Comparison of ENCODE assay signal across 11 mouse cellular contexts in genomic region chr3:86701163-86701563, GRCm38 (mm10).
DNase-seq lines count a peak whose midpoint lies in the region; ATAC-seq and TF ChIP-seq lines count a peak whose summit lies in the region.
"Had no signal": no experiment of that assay in that cellular context is flagged by ENCODE, and none has a peak within 500 bp of the region (broad histone marks: within the 10 kb centered on the region; RNA-seq: fewer than 3 reads in every experiment).

No protein-coding gene starts in this region.

- H3K4me1 ChIP-seq in lung, embryonic 14.5 days (ENCODE audit: insufficient read depth), result peaks cover 2% of the 10 kb centered on the region; the same call in 1 of the 2 replicates
- peaks cover 4% of the 10 kb centered on the region; the same call in 1 of the 2 replicates for H3K4me1 ChIP-seq in forebrain, embryonic 16.5 days (replicated peaks; ENCODE audit: control insufficient read depth, insufficient read depth, low read length)
- H3K4me1 ChIP-seq in limb, embryonic 13.5 days, result peaks cover 11% of the 10 kb centered on the region
- H3K4me1 ChIP-seq in heart, adult 2 months (ENCODE audit: control insufficient read depth, insufficient read depth, low read length), result no peaks in the 10 kb centered on the region

- ATAC-seq in lung, embryonic 14.5 days (ENCODE audit: insufficient read depth), result no peak
- peak; percentile 93 for ATAC-seq in forebrain, embryonic 16.5 days
- no peak for ATAC-seq in limb, embryonic 13.5 days (ENCODE audit: low FRiP score, low read depth)
- no peak for ATAC-seq in activated CD4-positive, CD25-positive, alpha-beta regulatory T cell, adult 4 months

- DNase-seq in lung, embryonic 14.5 days, result peak; percentile 39
- DNase-seq in lung, postnatal 10 days, result no peak
- peak; percentile 89 for DNase-seq in retina, embryonic 14.5 days (ENCODE audit: low spot score)
- DNase-seq in spleen, postnatal 14 days (ENCODE audit: low spot score in 2 of 2), result no peak
- DNase-seq in heart, adult 2 months, result no peak
- DNase-seq: gastrocnemius, adult 2 months; heart, postnatal 10 days had no signal

- intact Hi-C loops in heart, adult 2 months (cut with DNase I), result no loop called here

- no peaks in the 10 kb centered on the region for H3K79me2 ChIP-seq in heart, adult 2 months (replicated peaks; ENCODE audit: control insufficient read depth, insufficient read depth, low read length)

- TF ChIP-seq POLR2A in heart, adult 2 months (IDR thresholded peaks at IDR 0.05; ENCODE audit: insufficient read depth, low read depth, low read length), result no peak

- H3K36me3 ChIP-seq in lung, embryonic 14.5 days (ENCODE audit: insufficient read depth), result no peaks in the 10 kb centered on the region
- no peaks in the 10 kb centered on the region for H3K36me3 ChIP-seq in forebrain, embryonic 16.5 days (ENCODE audit: control insufficient read depth, insufficient read depth)
- no peaks in the 10 kb centered on the region for H3K36me3 ChIP-seq in limb, embryonic 13.5 days
- no peaks in the 10 kb centered on the region for H3K36me3 ChIP-seq in heart, adult 2 months (ENCODE audit: control insufficient read depth, insufficient read depth, low read length)

- no peak for TF ChIP-seq EP300 in heart, adult 2 months (IDR thresholded peaks at IDR 0.05; ENCODE audit: insufficient read depth, low read depth, low read length)

- H3K4me2 ChIP-seq in lung, embryonic 14.5 days, result no peak overlapping the region; the same call in 1 of the 2 replicates
- H3K4me2 ChIP-seq in forebrain, embryonic 16.5 days (ENCODE audit: low read length), result no peak overlapping the region
- no peak overlapping the region for H3K4me2 ChIP-seq in limb, embryonic 13.5 days (replicated peaks)

- H3K9ac ChIP-seq in lung, embryonic 14.5 days, result no peak overlapping the region
- no peak overlapping the region for H3K9ac ChIP-seq in forebrain, embryonic 16.5 days (replicated peaks; ENCODE audit: low read depth, low read length)
- H3K9ac ChIP-seq in limb, embryonic 13.5 days, result no peak overlapping the region
- no peak overlapping the region for H3K9ac ChIP-seq in heart, adult 2 months (ENCODE audit: low read depth, low read length)

- no peak for TF ChIP-seq CTCF in lung, embryonic 14.5 days (IDR thresholded peaks at IDR 0.05; ENCODE audit: low read depth)
- no peak for TF ChIP-seq CTCF in heart, adult 2 months (IDR thresholded peaks at IDR 0.05)

- H3K27me3 ChIP-seq in lung, embryonic 14.5 days (ENCODE audit: insufficient read depth, low read length), result no peaks in the 10 kb centered on the region
- peaks cover 20% of the 10 kb centered on the region for H3K27me3 ChIP-seq in forebrain, embryonic 16.5 days (replicated peaks; ENCODE audit: control insufficient read depth, insufficient read depth, low read length)
- no peaks in the 10 kb centered on the region for H3K27me3 ChIP-seq in limb, embryonic 13.5 days
- H3K27me3 ChIP-seq in heart, adult 2 months (ENCODE audit: control insufficient read depth, insufficient read depth, low read length), result no peaks in the 10 kb centered on the region

- H3K4me3 ChIP-seq in lung, embryonic 14.5 days (ENCODE audit: low read depth, low read length), result no peak overlapping the region
- no peak overlapping the region for H3K4me3 ChIP-seq in forebrain, embryonic 16.5 days (replicated peaks; ENCODE audit: low read length)
- H3K4me3 ChIP-seq in limb, embryonic 13.5 days, result no peak overlapping the region
- H3K4me3 ChIP-seq in heart, adult 2 months, result no peak overlapping the region
- H3K4me3 ChIP-seq: gastrocnemius, adult 2 months had no signal

- peak overlapping the region; percentile 42; the same call in 1 of the 2 replicates for H3K27ac ChIP-seq in lung, embryonic 14.5 days (ENCODE audit: low read depth)
- H3K27ac ChIP-seq in forebrain, embryonic 16.5 days (ENCODE audit: low read length), result no peak overlapping the region
- H3K27ac ChIP-seq in limb, embryonic 13.5 days, result 0 out of 2 replicates have a peak overlapping the region, but pooled peaks have one; percentile 28
- no peak overlapping the region for H3K27ac ChIP-seq in heart, adult 2 months
- H3K27ac ChIP-seq: gastrocnemius, adult 2 months; macrophage had no signal

- no peaks in the 10 kb centered on the region for H3K9me3 ChIP-seq in lung, embryonic 14.5 days (ENCODE audit: low read depth, low read length)
- no peaks in the 10 kb centered on the region for H3K9me3 ChIP-seq in forebrain, embryonic 16.5 days (ENCODE audit: control insufficient read depth, low read length)
- no peaks in the 10 kb centered on the region for H3K9me3 ChIP-seq in limb, embryonic 13.5 days

- 21% methylated on average over 1 of the region's 1 CpGs for WGBS in lung, embryonic 14.5 days
- 5% methylated on average over 1 of the region's 1 CpGs for WGBS in forebrain, embryonic 16.5 days
- 0% methylated on average over 1 of the region's 1 CpGs for WGBS in limb, embryonic 13.5 days
- 76% methylated on average over 1 of the region's 1 CpGs for WGBS in heart, adult 2 months

Comparison
In these comparisons a context has a peak if more than half of its experiments do, and no peak if none do; other contexts are left out.
1. DNase-seq: peak in lung, embryonic 14.5 days (single experiment) and retina, embryonic 14.5 days (single experiment); none in lung, postnatal 10 days (single experiment), spleen, postnatal 14 days (0 of 2) and heart, adult 2 months (0 of 2).
2. H3K27ac ChIP-seq: peak in lung, embryonic 14.5 days (single experiment) and limb, embryonic 13.5 days (single experiment); none in forebrain, embryonic 16.5 days (single experiment) and heart, adult 2 months (single experiment).